Comparison of ENCODE assay signal across 21 mouse cellular contexts in genomic region chr5:75545265-75545643, GRCm38 (mm10). TPM values are rescaled to one million over a fixed set of nuclear protein-coding genes. Genes with fewer than 3 reads are reported as not detected.
DNase-seq lines count a peak whose midpoint lies in the region; ATAC-seq lines count a peak whose summit lies in the region.
"Had no signal": no experiment of that assay in that cellular context is flagged by ENCODE, and none has a peak within 500 bp of the region (broad histone marks: within the 10 kb centered on the region; RNA-seq: fewer than 3 reads in every experiment).

No protein-coding gene starts in this region.

- H3K27ac ChIP-seq in kidney, embryonic 15.5 days, result no peak overlapping the region
- H3K27ac ChIP-seq in lung, embryonic 16.5 days (ENCODE audit: low read length), result no peak overlapping the region; the same call in 1 of the 2 replicates
- H3K27ac ChIP-seq in intestine, embryonic 15.5 days, result no peak overlapping the region
- peak overlapping the region; percentile 59 for H3K27ac ChIP-seq in stomach, embryonic 15.5 days
- H3K27ac ChIP-seq: embryonic facial prominence, embryonic 12.5 days; forebrain, embryonic 13.5 days; heart, adult 2 months had no signal

- H3K9ac ChIP-seq in kidney, embryonic 15.5 days, result no peak overlapping the region
- H3K9ac ChIP-seq in lung, embryonic 16.5 days (ENCODE audit: low read length), result no peak overlapping the region
- no peak overlapping the region for H3K9ac ChIP-seq in intestine, embryonic 15.5 days
- no peak overlapping the region for H3K9ac ChIP-seq in stomach, embryonic 15.5 days
- H3K9ac ChIP-seq: embryonic facial prominence, embryonic 12.5 days; forebrain, embryonic 13.5 days; forebrain, postnatal 0 days; heart, embryonic 12.5 days had no signal

- no peaks in the 10 kb centered on the region for H3K36me3 ChIP-seq in kidney, embryonic 15.5 days
- H3K36me3 ChIP-seq in lung, embryonic 16.5 days (ENCODE audit: control insufficient read depth, insufficient read depth, low read length), result no peaks in the 10 kb centered on the region
- no peaks in the 10 kb centered on the region for H3K36me3 ChIP-seq in intestine, embryonic 15.5 days
- H3K36me3 ChIP-seq in stomach, embryonic 15.5 days, result no peaks in the 10 kb centered on the region
- H3K36me3 ChIP-seq: embryonic facial prominence, embryonic 12.5 days; G1E; heart, embryonic 12.5 days had no signal

- WGBS in kidney, embryonic 15.5 days, result 62% methylated on average over 4 of the region's 4 CpGs
- 39% methylated on average over 4 of the region's 4 CpGs for WGBS in lung, embryonic 16.5 days
- WGBS in intestine, embryonic 15.5 days, result 62% methylated on average over 4 of the region's 4 CpGs
- 72% methylated on average over 4 of the region's 4 CpGs for WGBS in stomach, embryonic 15.5 days

- DNase-seq in kidney, postnatal 14 days, result no peak
- no peak for DNase-seq in lung, postnatal 10 days
- DNase-seq in heart, adult 9 months (ENCODE audit: low spot score in 2 of 2), result no peak
- DNase-seq: adrenal gland, adult 8-10 months; B cell, adult 2 months; cerebellum, adult 11 months; cerebellum, adult 8-10 months; cerebellum, postnatal 25 days; forebrain, postnatal 0 days; gastrocnemius, postnatal 14 days; heart, adult 2 months had no signal

- no peak overlapping the region for H3K4me2 ChIP-seq in kidney, embryonic 15.5 days
- H3K4me2 ChIP-seq in lung, embryonic 16.5 days (ENCODE audit: low read depth, low read length), result 0 out of 2 replicates have a peak overlapping the region, but pooled peaks have one; percentile 18
- H3K4me2 ChIP-seq in intestine, embryonic 15.5 days (replicated peaks), result no peak overlapping the region
- no peak overlapping the region for H3K4me2 ChIP-seq in stomach, embryonic 15.5 days
- H3K4me2 ChIP-seq: embryonic facial prominence, embryonic 12.5 days; forebrain, embryonic 13.5 days; heart, embryonic 12.5 days had no signal

- H3K4me1 ChIP-seq in kidney, embryonic 15.5 days, result peaks cover 7% of the 10 kb centered on the region; the same call in 1 of the 2 replicates
- peaks cover 15% of the 10 kb centered on the region for H3K4me1 ChIP-seq in lung, embryonic 16.5 days (replicated peaks; ENCODE audit: control insufficient read depth, insufficient read depth, low read length)
- peaks cover 14% of the 10 kb centered on the region; the same call in 1 of the 2 replicates for H3K4me1 ChIP-seq in intestine, embryonic 15.5 days (replicated peaks)
- peaks cover 13% of the 10 kb centered on the region for H3K4me1 ChIP-seq in stomach, embryonic 15.5 days
- H3K4me1 ChIP-seq: embryonic facial prominence, embryonic 12.5 days; forebrain, embryonic 13.5 days had no signal

- 0 out of 2 replicates have a peak, but pooled peaks have one; percentile 12 for ATAC-seq in kidney, embryonic 15.5 days (replicated peaks; ENCODE audit: low FRiP score)
- ATAC-seq in lung, embryonic 16.5 days (ENCODE audit: low read depth), result 0 out of 2 replicates have a peak, but pooled peaks have one; percentile 18
- ATAC-seq in intestine, embryonic 15.5 days, result peak; percentile 61
- no peak for ATAC-seq in stomach, embryonic 15.5 days (ENCODE audit: insufficient read depth, low FRiP score, low read depth)
- ATAC-seq in monocyte, adult 5-6 weeks (replicated peaks; ENCODE audit: insufficient number of reproducible peaks, low FRiP score, low TSS enrichment, poor library complexity, severe bottlenecking), result no peak
- ATAC-seq: CD4-positive, CD25-positive, alpha-beta regulatory T cell, adult 4 months; forebrain, embryonic 13.5 days; forebrain, postnatal 0 days had no signal

- no peaks in the 10 kb centered on the region for H3K9me3 ChIP-seq in kidney, embryonic 15.5 days (replicated peaks)
- H3K9me3 ChIP-seq in lung, embryonic 16.5 days (ENCODE audit: control insufficient read depth, low read length), result no peaks in the 10 kb centered on the region
- no peaks in the 10 kb centered on the region for H3K9me3 ChIP-seq in intestine, embryonic 15.5 days
- H3K9me3 ChIP-seq in stomach, embryonic 15.5 days, result no peaks in the 10 kb centered on the region
- H3K9me3 ChIP-seq: embryonic facial prominence, embryonic 12.5 days; forebrain, embryonic 13.5 days; G1E; heart, embryonic 12.5 days had no signal

- H3K4me3 ChIP-seq in kidney, embryonic 15.5 days (replicated peaks), result no peak overlapping the region
- H3K4me3 ChIP-seq in lung, embryonic 16.5 days (ENCODE audit: low read length), result no peak overlapping the region
- no peak overlapping the region for H3K4me3 ChIP-seq in intestine, embryonic 15.5 days (replicated peaks)
- H3K4me3 ChIP-seq in stomach, embryonic 15.5 days (replicated peaks), result no peak overlapping the region
- H3K4me3 ChIP-seq: embryonic facial prominence, embryonic 12.5 days; forebrain, embryonic 13.5 days; heart, adult 2 months; heart, embryonic 12.5 days had no signal

- no peaks in the 10 kb centered on the region for H3K27me3 ChIP-seq in kidney, embryonic 15.5 days
- peaks cover 10% of the 10 kb centered on the region; the same call in 1 of the 2 replicates for H3K27me3 ChIP-seq in lung, embryonic 16.5 days (ENCODE audit: control insufficient read depth, insufficient read depth, low read depth, low read length)
- H3K27me3 ChIP-seq in intestine, embryonic 15.5 days (replicated peaks), result no peaks in the 10 kb centered on the region
- H3K27me3 ChIP-seq in stomach, embryonic 15.5 days (replicated peaks), result no peaks in the 10 kb centered on the region
- H3K27me3 ChIP-seq: embryonic facial prominence, embryonic 12.5 days; forebrain, embryonic 13.5 days; heart, embryonic 12.5 days had no signal

RNA-seq across cellular contexts. Expression of gene Kit, which starts 29.5 kb away (rescaled TPM):
- 17.5 and 20.2 TPM in 2 replicates for polyA plus RNA-seq in kidney, embryonic 15.5 days (2015; fragmentation: Nextera tagmentation; extraction: Ambion mirVana)
- 49.6 and 54.3 TPM in 2 replicates for polyA plus RNA-seq in lung, embryonic 16.5 days (2015; fragmentation: Nextera tagmentation; extraction: Ambion mirVana)
- polyA plus RNA-seq in intestine, embryonic 15.5 days (2015; fragmentation: Nextera tagmentation; extraction: Ambion mirVana), result 20.7 and 24.3 TPM in 2 replicates
- 40.9 and 50.6 TPM in 2 replicates for polyA plus RNA-seq in stomach, embryonic 15.5 days (2015; fragmentation: Nextera tagmentation; extraction: Ambion mirVana)
- 3.0 to 6.0 TPM (median 3.9 TPM) in 3 replicates for total RNA-seq in monocyte, adult 5-6 weeks (2017)

Comparison
In these comparisons a context has a peak if more than half of its experiments do, and no peak if none do; other contexts are left out.
1. ATAC-seq: peak in kidney, embryonic 15.5 days (single experiment), lung, embryonic 16.5 days (single experiment) and intestine, embryonic 15.5 days (single experiment); none in stomach, embryonic 15.5 days (single experiment) and monocyte, adult 5-6 weeks (single experiment).